ENCODE assay signal across 24 mouse cellular contexts in the genomic region with DNA sequence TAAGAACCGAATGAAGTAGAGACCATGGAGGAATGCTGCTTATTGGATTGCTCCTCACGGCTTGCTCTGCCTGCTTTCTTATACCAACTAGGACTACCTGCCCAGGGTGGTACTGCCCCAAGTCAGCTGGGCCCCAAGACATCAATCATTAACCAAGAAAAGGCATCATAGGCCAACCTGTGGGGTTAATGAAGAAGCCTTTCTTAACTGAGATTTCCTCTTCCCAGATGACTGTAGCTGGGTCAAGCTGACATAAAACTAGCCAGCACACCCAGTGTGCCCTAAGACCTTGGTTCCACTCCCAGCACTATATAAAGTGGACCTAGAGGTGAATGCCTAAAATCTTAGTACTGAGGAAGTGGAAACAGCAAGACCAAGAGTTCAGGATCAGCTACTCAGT. TPM values are rescaled to one million over a fixed set of nuclear protein-coding genes. Genes with fewer than 3 reads are reported as not detected.
DNase-seq lines count a peak whose midpoint lies in the region; TF ChIP-seq lines count a peak whose summit lies in the region.
"Had no signal": no experiment of that assay in that cellular context is flagged by ENCODE, and none has a peak within 500 bp of the region (broad histone marks: within the 10 kb centered on the region; RNA-seq: fewer than 3 reads in every experiment).

No protein-coding gene starts in this region.

- TF ChIP-seq POLR2A in kidney, adult 2 months (IDR thresholded peaks at IDR 0.05; ENCODE audit: low read depth, low read length): no peak

- TF ChIP-seq CTCF in kidney, adult 2 months (conservative IDR thresholded peaks at IDR 0.05; ENCODE audit: insufficient read depth, insufficient read length, low read depth, low read length): no peak
- TF ChIP-seq CTCF in layer of hippocampus, adult 2 months (conservative IDR thresholded peaks at IDR 0.05): no peak

- H3K4me1 ChIP-seq in kidney, adult 2 months (ENCODE audit: control insufficient read depth, insufficient read depth, low read length): no peaks in the 10 kb centered on the region
- H3K4me1 ChIP-seq: embryonic facial prominence, embryonic 12.5 days; heart, embryonic 15.5 days had no signal

- peak; percentile 78 for DNase-seq in kidney, adult 2 months
- DNase-seq in kidney, postnatal 4 days: no peak
- no peak for DNase-seq in layer of hippocampus, adult 2 months (ENCODE audit: low spot score in 2 of 2)
- no peak for DNase-seq in layer of hippocampus, postnatal 36 days
- DNase-seq in kidney, postnatal 14 days: peak; percentile 13
- DNase-seq in kidney, postnatal 36 days: peak; percentile 32 to 55
- no peak for DNase-seq in yolk sac, embryonic 10.5 days (ENCODE audit: low spot score)
- DNase-seq: adrenal gland, adult 2 months; adrenal gland, postnatal 14 days; cerebellum, adult 11 months; cerebellum, adult 2 months; cerebellum, adult 9-11 months; cerebellum, postnatal 25 days; gastrocnemius, adult 2 months; gastrocnemius, postnatal 14 days; heart, adult 11 months; heart, postnatal 10 days; heart, postnatal 36 days had no signal

- H3K4me3 ChIP-seq in kidney, adult 2 months (ENCODE audit: insufficient read depth, low read depth, low read length): no peak overlapping the region
- H3K4me3 ChIP-seq in layer of hippocampus, adult 2 months: no peak overlapping the region
- H3K4me3 ChIP-seq: embryonic facial prominence, embryonic 12.5 days; embryonic facial prominence, embryonic 15.5 days; gastrocnemius, adult 2 months; heart, embryonic 12.5 days; heart, embryonic 15.5 days; hindbrain, embryonic 10.5 days; hindbrain, embryonic 13.5 days had no signal

- no peak overlapping the region for H3K27ac ChIP-seq in kidney, adult 2 months (ENCODE audit: insufficient read depth, low read depth, low read length)
- H3K27ac ChIP-seq in layer of hippocampus, adult 2 months: 0 out of 2 replicates have a peak overlapping the region, but pooled peaks have one; percentile 14
- H3K27ac ChIP-seq: embryonic facial prominence, embryonic 12.5 days; embryonic facial prominence, embryonic 15.5 days; gastrocnemius, adult 2 months; heart, embryonic 15.5 days; hindbrain, embryonic 10.5 days; hindbrain, embryonic 13.5 days had no signal

- no peaks in the 10 kb centered on the region for H3K27me3 ChIP-seq in kidney, adult 2 months (replicated peaks; ENCODE audit: control insufficient read depth, insufficient read depth, low read length)
- H3K27me3 ChIP-seq: embryonic facial prominence, embryonic 12.5 days; embryonic facial prominence, embryonic 15.5 days; heart, embryonic 12.5 days; heart, embryonic 15.5 days; hindbrain, embryonic 13.5 days had no signal

- WGBS in kidney, adult 2 months: 93% methylated on average over 2 of the region's 2 CpGs

- no peaks in the 10 kb centered on the region for H3K36me3 ChIP-seq in kidney, adult 2 months (ENCODE audit: control insufficient read depth, insufficient read depth, low read length)

RNA-seq across cellular contexts. Expression of a gene that starts 32.2 kb away (rescaled TPM):
- polyA plus RNA-seq in kidney, adult 2 months (2012; rRNA removed): 12.6 and 14.2 TPM in 2 replicates
- total RNA-seq in layer of hippocampus, adult 2 months (2021): 10 to 100 TPM; 14.3 to 18.1 TPM
- 10 to 100 TPM; 15.2 to 16.3 TPM for total RNA-seq in layer of hippocampus, postnatal 36 days (2021)

RNA-seq across cellular contexts. Expression of a gene that starts 32.3 kb away (rescaled TPM):
- polyA plus RNA-seq in kidney, adult 2 months (2012; rRNA removed): 17.9 and 20.4 TPM in 2 replicates
- 1 to 10 TPM; 3.7 to 3.8 TPM for total RNA-seq in layer of hippocampus, adult 2 months (2021)
- total RNA-seq in layer of hippocampus, postnatal 36 days (2021): 1 to 10 TPM; 4.0 to 5.6 TPM

RNA-seq across cellular contexts. Expression of a gene that starts 42.5 kb away (rescaled TPM):
- 12.7 and 15.1 TPM in 2 replicates for polyA plus RNA-seq in kidney, adult 2 months (2012; rRNA removed)
- total RNA-seq in layer of hippocampus, adult 2 months (2021): 10 to 100 TPM in 1 of 2 experiments, 1 to 10 TPM in 1; 9.1 to 10.0 TPM
- total RNA-seq in layer of hippocampus, postnatal 36 days (2021): 1 to 10 TPM; 9.6 to 9.9 TPM

Comparison
In these comparisons a context has a peak if more than half of its experiments do, and no peak if none do; other contexts are left out.
1. DNase-seq: peak in kidney, adult 2 months (single experiment), kidney, postnatal 14 days (single experiment) and kidney, postnatal 36 days (2 of 2); none in kidney, postnatal 4 days (0 of 2), layer of hippocampus, adult 2 months (0 of 2), layer of hippocampus, postnatal 36 days (0 of 2) and yolk sac, embryonic 10.5 days (single experiment).